Comparison of ENCODE assay signal across 23 mouse cellular contexts in the genomic region with DNA sequence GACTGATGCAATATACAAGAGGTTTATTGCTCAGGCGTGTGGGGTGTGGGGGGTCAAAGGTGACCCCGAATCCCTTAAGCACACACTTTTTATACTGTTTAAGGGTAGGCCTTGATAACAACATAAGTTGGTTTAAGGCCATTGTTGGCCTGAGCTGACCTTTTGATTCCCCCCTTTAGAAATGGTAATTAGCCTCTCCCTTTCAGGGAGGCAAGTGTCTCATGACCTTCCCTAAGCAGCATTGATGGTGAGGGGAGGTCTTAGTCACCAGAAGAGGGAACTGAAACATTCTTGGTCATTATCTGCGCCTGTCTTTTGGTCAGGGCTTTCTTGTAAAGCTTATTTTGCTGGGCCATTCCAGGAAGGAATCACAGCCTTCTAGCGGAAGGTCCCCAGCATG.
"Had no signal": no experiment of that assay in that cellular context is flagged by ENCODE, and none has a peak within 500 bp of the region (broad histone marks: within the 10 kb centered on the region; RNA-seq: fewer than 3 reads in every experiment).

No protein-coding gene starts in this region.

- H3K9me3 ChIP-seq: hindbrain, embryonic 15.5 days had no signal

- ATAC-seq: hindbrain, postnatal 0 days; intestine, embryonic 16.5 days had no signal

- H3K27ac ChIP-seq: gastrocnemius, adult 2 months; heart, embryonic 10.5 days; hindbrain, embryonic 13.5 days; hindbrain, embryonic 15.5 days; hindbrain, postnatal 0 days; layer of hippocampus, adult 2 months; left cerebral cortex, adult 2 months; limb, embryonic 10.5 days; limb, embryonic 12.5 days; liver, embryonic 13.5 days had no signal

- H3K27me3 ChIP-seq: heart, embryonic 12.5 days; hindbrain, embryonic 13.5 days; hindbrain, embryonic 15.5 days; limb, embryonic 12.5 days; liver, embryonic 13.5 days had no signal

- DNase-seq: gastrocnemius, adult 2 months; gastrocnemius, postnatal 10 days; gastrocnemius, postnatal 25 days; heart, adult 18-20 months; heart, postnatal 10 days; heart, postnatal 36 days; kidney, adult 18-20 months; kidney, adult 8-10 months; kidney, postnatal 10 days; kidney, postnatal 4 days; liver; liver, embryonic 13.5 days had no signal

- H3K4me2 ChIP-seq: heart, embryonic 12.5 days; hindbrain, embryonic 13.5 days; hindbrain, embryonic 15.5 days; limb, embryonic 12.5 days; liver, embryonic 11.5 days; liver, embryonic 13.5 days had no signal

- H3K4me3 ChIP-seq: gastrocnemius, adult 2 months; heart, embryonic 10.5 days; heart, embryonic 12.5 days; hindbrain, embryonic 13.5 days; hindbrain, embryonic 15.5 days; layer of hippocampus, adult 2 months; left cerebral cortex, adult 2 months; limb, embryonic 10.5 days; limb, embryonic 12.5 days; liver, embryonic 13.5 days had no signal

- H3K36me3 ChIP-seq: hindbrain, embryonic 13.5 days; hindbrain, embryonic 15.5 days; limb, embryonic 12.5 days; liver, embryonic 13.5 days had no signal

- H3K9ac ChIP-seq: heart, embryonic 12.5 days; hindbrain, embryonic 13.5 days; hindbrain, embryonic 15.5 days; limb, embryonic 12.5 days; liver, embryonic 13.5 days had no signal

- H3K4me1 ChIP-seq: liver, embryonic 13.5 days had no signal
